Mouse (Mus musculus) ES-Bruce4 (cell line): Measurements from ENCODE around the gene Defb20. TPM values are rescaled to one million over a fixed set of nuclear protein-coding genes. Genes with fewer than 3 reads are reported as not detected.
A peak's percentile ranks its signal among the peaks of the same experiment; 100 is the strongest.

ENCODE experiments used
- H3K27ac ChIP-seq: 2 replicates; pipeline ENCODE4 v1.5.1; 2012; ENCODE audit warnings: low read length, inconsistent platforms; ENCODE audit not compliant: insufficient read depth
- H3K27me3 ChIP-seq: 2 replicates; pipeline ENCODE4 v1.6.1; 2012; ENCODE audit warnings: mild to moderate bottlenecking, low read length, inconsistent platforms; ENCODE audit not compliant: control insufficient read depth, poor library complexity, insufficient read depth, severe bottlenecking
- H3K36me3 ChIP-seq: 2 replicates; pipeline ENCODE4 v1.6.1; 2012; ENCODE audit warnings: inconsistent platforms, mild to moderate bottlenecking, low read length, moderate library complexity; ENCODE audit not compliant: control insufficient read depth, poor library complexity, insufficient read depth, severe bottlenecking
- H3K4me1 ChIP-seq: one replicate; pipeline ENCODE4 v1.8.1; 2011; ENCODE audit warnings: low read length; ENCODE audit not compliant: control insufficient read depth, insufficient read depth
- H3K4me3 ChIP-seq: 2 replicates; pipeline ENCODE4 v1.5.1; 2011; ENCODE audit warnings: low read depth, mild to moderate bottlenecking, low read length
- H3K9ac ChIP-seq: 2 replicates; pipeline ENCODE4 v1.6.1; 2012; ENCODE audit warnings: low read depth, mild to moderate bottlenecking, inconsistent platforms; ENCODE audit not compliant: poor library complexity, severe bottlenecking
- H3K9me3 ChIP-seq: replicated peaks from 2 replicates; pipeline ENCODE4 v1.6.1; 2012; ENCODE audit warnings: mild to moderate bottlenecking, low read length, inconsistent platforms; ENCODE audit not compliant: control insufficient read depth, poor library complexity, insufficient read depth, severe bottlenecking
- CTCF ChIP-seq: IDR thresholded peaks from one replicate; pipeline ENCODE4 v1.8.1; 2011; ENCODE audit warnings: low read depth, low read length
- EP300 ChIP-seq: IDR thresholded peaks from 2 replicates; pipeline ENCODE4 v1.6.1; 2011; ENCODE audit warnings: low read depth, low read length; ENCODE audit not compliant: insufficient read depth
- POLR2A ChIP-seq: IDR thresholded peaks from one replicate; pipeline ENCODE4 v1.8.1; 2011; ENCODE audit warnings: low read length; ENCODE audit not compliant: insufficient read depth
- polyA plus RNA-seq: library from polyadenylated mRNA; stranded (reverse); fragments of >200 nt; gene quantifications from 2 replicates; pipeline ENCODE4 v1.2.4, GENCODE M21; 2011; ENCODE audit warnings: low read depth; ENCODE audit not compliant: missing spikeins, insufficient read depth, insufficient read length

Gene Defb20
- polyA plus RNA-seq, 1 experiment = not detected

GRCm38 (mm10) chr2:152452101-152452781 lies 24.6 kb upstream of the Defb20 start:
- Histone ChIP-seq H3K9me3 (no peaks in the 10 kb centered on the region), H3K4me3 (no peak overlapping the region), H3K4me1 (no peaks in the 10 kb centered on the region), H3K27me3 (no peaks in the 10 kb centered on the region), H3K36me3 (no peaks in the 10 kb centered on the region), H3K27ac (no peak overlapping the region), H3K9ac (no peak overlapping the region)
- no peak for TF ChIP-seq CTCF
- no peak for TF ChIP-seq POLR2A
- TF ChIP-seq EP300 = no peak

GRCm38 (mm10) chr2:152459241-152459640 lies 17.6 kb upstream of the Defb20 start:
- H3K4me1 ChIP-seq = no peaks in the 10 kb centered on the region
- no peak overlapping the region for H3K27ac ChIP-seq
- no peak overlapping the region for H3K9ac ChIP-seq
- TF ChIP-seq CTCF = no peak
- TF ChIP-seq EP300 = no peak
- no peak for TF ChIP-seq POLR2A
- H3K4me3 ChIP-seq = no peak overlapping the region
- no peaks in the 10 kb centered on the region for H3K27me3 ChIP-seq
- no peaks in the 10 kb centered on the region for H3K9me3 ChIP-seq
- H3K36me3 ChIP-seq = no peaks in the 10 kb centered on the region

GRCm38 (mm10) chr2:152464570-152465150 lies 12.2 kb upstream of the Defb20 start, which contains the start of gene Defb23:
Defb23 (minus strand) TSS chr2:152464620.
- H3K4me3 ChIP-seq = no peak within 1 kb of the TSS
- H3K4me1 ChIP-seq = no peaks in the 10 kb centered on the region
- H3K27ac ChIP-seq = no peak within 1 kb of the TSS
- no peaks in the 10 kb centered on the region for H3K27me3 ChIP-seq
- H3K36me3 ChIP-seq = no peaks in the 10 kb centered on the region
- no peaks in the 10 kb centered on the region for H3K9me3 ChIP-seq
- TF ChIP-seq CTCF = no peak
- TF ChIP-seq POLR2A = no peak
- no peak for TF ChIP-seq EP300
- no peak within 1 kb of the TSS for H3K9ac ChIP-seq

- Histone ChIP-seq H3K4me3 (no peak overlapping the region), H3K9me3 (no peaks in the 10 kb centered on the region), H3K4me1 (no peaks in the 10 kb centered on the region), H3K9ac (no peak overlapping the region), H3K27ac (no peak overlapping the region), H3K36me3 (no peaks in the 10 kb centered on the region), H3K27me3 (no peaks in the 10 kb centered on the region)
- TF ChIP-seq CTCF (peak; percentile 4), EP300 (no peak)
These were observed 5.9 kb upstream of the Defb20 start for GRCm38 (mm10) chr2:152470973-152471372.

- TF ChIP-seq EP300 (no peak), POLR2A (no peak), CTCF (no peak)
- no peaks in the 10 kb centered on the region for H3K36me3 ChIP-seq
- no peak overlapping the region for H3K4me3 ChIP-seq
- H3K9ac ChIP-seq = no peak overlapping the region
- no peak overlapping the region for H3K27ac ChIP-seq
- no peaks in the 10 kb centered on the region for H3K4me1 ChIP-seq
- H3K27me3 ChIP-seq = no peaks in the 10 kb centered on the region
- no peaks in the 10 kb centered on the region for H3K9me3 ChIP-seq
These were observed 4.4 kb upstream of the Defb20 start for GRCm38 (mm10) chr2:152472434-152472833.

GRCm38 (mm10) chr2:152480881-152481280 lies 4.0 kb downstream of the Defb20 start:
- Histone ChIP-seq H3K4me3 (no peak overlapping the region), H3K9me3 (no peaks in the 10 kb centered on the region), H3K27me3 (no peaks in the 10 kb centered on the region), H3K4me1 (no peaks in the 10 kb centered on the region), H3K27ac (no peak overlapping the region), H3K9ac (no peak overlapping the region), H3K36me3 (no peaks in the 10 kb centered on the region)
- TF ChIP-seq CTCF = no peak
- no peak for TF ChIP-seq POLR2A
- no peak for TF ChIP-seq EP300
